Mouse (Mus musculus) lung, embryonic 15.5 days (tissue): ENCODE results near the gene Mcrip2. TPM values are rescaled to one million over a fixed set of nuclear protein-coding genes. Genes with fewer than 3 reads are reported as not detected.

ENCODE experiments used
- ATAC-seq: fragments of 200-750 bp; cut with Nextera tagmentation; 2 replicates; pipeline ENCODE4 v1.8.0; 2017; ENCODE audit warnings: moderate number of reproducible peaks, borderline replicate concordance; ENCODE audit not compliant: low FRiP score, low TSS enrichment; ENCODE audit errors: extremely low read depth
- H3K27ac ChIP-seq: fragments of 300-500 bp; sonication (generic); 2 replicates; pipeline ENCODE4 v1.5.1; 2015; ENCODE audit warnings: moderate library complexity, mild to moderate bottlenecking, inconsistent platforms
- H3K27me3 ChIP-seq: fragments of 300-500 bp; sonication (generic); 2 replicates; pipeline ENCODE4 v1.6.1; 2015; ENCODE audit warnings: inconsistent platforms
- H3K36me3 ChIP-seq: fragments of 300-500 bp; sonication (generic); 2 replicates; pipeline ENCODE4 v1.6.1; 2015; ENCODE audit warnings: inconsistent platforms
- H3K4me1 ChIP-seq: fragments of 300-500 bp; sonication (generic); 2 replicates; pipeline ENCODE4 v1.6.1; 2015; ENCODE audit warnings: inconsistent platforms
- H3K4me2 ChIP-seq: fragments of 300-500 bp; sonication (generic); 2 replicates; pipeline ENCODE4 v1.6.1; 2015; ENCODE audit warnings: inconsistent platforms, mild to moderate bottlenecking, moderate library complexity
- H3K4me3 ChIP-seq: fragments of 300-500 bp; sonication (generic); 2 replicates; pipeline ENCODE4 v1.5.1; 2015; ENCODE audit warnings: mild to moderate bottlenecking, inconsistent platforms
- H3K9ac ChIP-seq: fragments of 300-500 bp; sonication (generic); 2 replicates; pipeline ENCODE4 v1.6.1; 2015; ENCODE audit warnings: inconsistent platforms
- H3K9me3 ChIP-seq: fragments of 300-500 bp; sonication (generic); 2 replicates; pipeline ENCODE4 v1.6.1; 2016; ENCODE audit warnings: inconsistent platforms
- WGBS: fragments of 180-500 bp; shearing (Covaris S2); methylation state at CpG from one replicate; pipeline ENCODE4 v1.1.7; 2015; 5-methylcytosine and 5-hydroxymethylcytosine counted together
- microRNA-seq: library from miRNA; unstranded; fragments of <30 nt; microRNA quantifications from one replicate; pipeline ENCODE4, GENCODE M21; 2016
- polyA plus RNA-seq: library from polyadenylated mRNA; unstranded; fragments of >200 nt; fragmentation: Nextera tagmentation; extraction: Ambion mirVana; gene quantifications from 2 replicates; pipeline ENCODE4 v1.2.1, GENCODE M21; 2015

Gene Mcrip2
- polyA plus RNA-seq, 1 experiment from 2014 or later: 18.1 TPM

DNA sequence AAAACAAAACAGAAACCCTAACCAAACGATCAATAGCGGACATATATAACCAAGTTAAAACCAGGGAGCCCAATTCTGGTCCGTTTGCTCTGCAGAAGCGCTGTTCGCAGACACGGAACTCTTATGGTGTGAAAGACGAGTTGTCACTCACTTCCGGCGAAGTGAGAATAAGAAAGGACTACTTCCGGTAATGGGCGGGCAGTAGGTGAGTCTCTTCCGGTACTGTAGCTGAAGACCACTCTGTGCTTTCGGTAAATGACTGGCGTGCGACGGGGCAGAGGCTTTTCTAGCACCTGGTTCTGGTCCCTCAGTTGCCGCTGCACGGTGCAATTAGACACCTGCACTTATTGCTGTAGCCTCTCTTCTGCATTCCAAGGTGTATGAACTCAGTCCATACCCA lies 45.1 kb downstream of the Mcrip2 start, which contains the start of gene Wdr24:
TSS of gene Wdr24 (plus strand) at position 176 of the 400 bp plus-strand sequence.
- peaks cover 19% of the 10 kb centered on the region for H3K36me3 ChIP-seq
- H3K27me3 ChIP-seq: peaks cover 41% of the 10 kb centered on the region
- peak within 1 kb of the TSS; percentile 45; the same call in 1 of the 2 replicates for H3K27ac ChIP-seq
- H3K9me3 ChIP-seq: no peaks in the 10 kb centered on the region
- peak; percentile 56; the same call in 1 of the 2 replicates for ATAC-seq
- WGBS: under 1% methylated on average over 18 of the region's 18 CpGs
- peak within 1 kb of the TSS; percentile 51 for H3K4me3 ChIP-seq
- peak within 1 kb of the TSS; percentile 47 for H3K9ac ChIP-seq
- H3K4me2 ChIP-seq: peak within 1 kb of the TSS; percentile 74
- peaks cover 23% of the 10 kb centered on the region for H3K4me1 ChIP-seq

DNA sequence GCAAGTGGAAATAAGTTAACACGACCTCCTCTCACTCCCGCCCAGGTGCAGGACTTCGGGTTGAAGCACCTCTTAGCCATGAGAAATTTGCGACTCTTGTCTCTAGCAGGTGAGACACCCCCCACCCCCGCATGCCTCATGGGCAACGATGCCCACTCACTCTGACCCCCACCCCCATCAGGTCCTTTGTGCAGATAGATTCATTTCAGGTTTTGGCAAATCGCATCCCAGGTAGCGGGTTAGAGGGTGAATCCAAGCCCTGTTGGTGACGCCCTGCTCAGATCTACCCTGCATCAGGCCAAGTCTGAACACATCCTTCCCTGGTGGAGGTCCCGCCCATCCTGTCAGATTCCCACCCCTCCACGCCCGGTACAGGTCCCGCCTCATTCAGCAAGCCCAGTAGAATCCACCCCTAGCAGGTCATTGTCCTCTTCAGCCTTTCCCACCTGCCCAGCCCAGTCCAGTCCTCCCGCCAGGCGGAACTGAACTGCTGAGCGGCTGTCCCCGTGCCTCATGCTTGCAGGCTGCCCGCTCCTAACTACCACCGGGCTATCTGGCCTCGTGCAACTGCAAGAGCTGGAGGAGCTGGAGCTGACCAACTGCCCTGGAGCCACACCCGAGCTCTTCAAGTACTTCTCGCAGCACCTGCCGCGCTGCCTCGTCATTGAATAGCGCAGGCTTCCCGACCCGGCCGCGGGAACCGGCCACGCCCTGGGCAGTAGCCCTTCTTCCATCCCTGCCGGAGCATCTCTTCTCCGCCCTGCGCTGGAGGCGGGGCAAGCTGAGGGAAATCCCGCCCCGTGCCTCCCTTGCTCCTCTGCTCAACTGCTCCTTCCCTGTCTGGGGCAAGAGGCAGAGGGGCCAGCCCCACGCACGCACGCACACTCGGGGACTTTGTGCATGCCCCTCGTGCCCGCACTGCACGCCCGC lies 49.4 kb downstream of the Mcrip2 start:
- ATAC-seq: no peak
- WGBS: 9% methylated on average over 46 of the region's 46 CpGs
- no peak overlapping the region for H3K4me3 ChIP-seq
- no peak overlapping the region for H3K27ac ChIP-seq
- H3K4me2 ChIP-seq: 0 out of 2 replicates have a peak overlapping the region, but pooled peaks have one; percentile 10
- H3K4me1 ChIP-seq: peaks cover 4% of the 10 kb centered on the region
- H3K36me3 ChIP-seq: no peaks in the 10 kb centered on the region
- H3K9ac ChIP-seq: no peak overlapping the region
- peaks cover 52% of the 10 kb centered on the region for H3K27me3 ChIP-seq
- no peaks in the 10 kb centered on the region for H3K9me3 ChIP-seq

DNA sequence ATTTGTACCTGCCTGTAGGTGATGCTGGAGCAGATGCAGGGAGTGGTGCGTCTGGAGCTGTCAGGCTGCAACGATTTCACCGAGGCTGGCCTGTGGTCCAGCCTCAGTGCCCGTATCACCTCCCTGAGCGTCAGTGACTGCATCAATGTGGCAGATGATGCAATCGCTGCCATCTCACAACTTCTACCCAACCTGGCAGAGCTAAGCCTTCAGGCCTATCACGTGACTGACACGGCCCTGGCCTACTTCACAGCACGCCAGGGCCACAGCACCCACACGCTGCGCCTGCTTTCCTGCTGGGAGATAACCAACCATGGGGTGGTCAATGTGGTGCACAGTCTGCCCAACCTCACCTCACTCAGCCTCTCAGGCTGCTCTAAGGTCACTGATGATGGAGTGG lies 50.9 kb downstream of the Mcrip2 start:
- 76% methylated on average over 11 of the region's 11 CpGs for WGBS
- Histone ChIP-seq H3K4me1 (no peaks in the 10 kb centered on the region; the same call in 1 of the 2 replicates), H3K9ac (no peak overlapping the region), H3K4me3 (no peak overlapping the region), H3K27ac (no peak overlapping the region), H3K27me3 (peaks cover 56% of the 10 kb centered on the region), H3K36me3 (no peaks in the 10 kb centered on the region), H3K9me3 (no peaks in the 10 kb centered on the region), H3K4me2 (no peak overlapping the region)
- ATAC-seq: no peak

Small RNAs within 50 kb of the gene (microRNA-seq; reads per million reads assigned to microRNA genes)
- gene Mir3082: 1.1 reads per million

Other genes with a start within 250 kb of the Mcrip2 start
- gene Gng13, start 151.6 kb downstream of the Mcrip2 start, polyA plus RNA-seq: 2.3 and 3.0 TPM in 2 replicates
- 36.7 and 42.0 TPM in 2 replicates for gene Chtf18, start 141.3 kb downstream of the Mcrip2 start, polyA plus RNA-seq
- gene Rpusd1, start 141.1 kb downstream of the Mcrip2 start, polyA plus RNA-seq: 24.5 and 24.7 TPM in 2 replicates
- gene Mslnl, start 132.7 kb downstream of the Mcrip2 start, polyA plus RNA-seq: 0.44 and 0.71 TPM in 2 replicates
- gene Msln, start 114.4 kb downstream of the Mcrip2 start, polyA plus RNA-seq: 15.8 and 24.2 TPM in 2 replicates
- gene Narfl, start 95.0 kb downstream of the Mcrip2 start, polyA plus RNA-seq: 25.8 and 30.2 TPM in 2 replicates
- 58.3 and 59.9 TPM in 2 replicates for gene Haghl, start 83.1 kb downstream of the Mcrip2 start, polyA plus RNA-seq
- gene Ccdc78, start 82.2 kb downstream of the Mcrip2 start, polyA plus RNA-seq: 0.70 and 0.76 TPM in 2 replicates
- 105 and 109 TPM in 2 replicates for gene Fam173a, start 75.9 kb downstream of the Mcrip2 start, polyA plus RNA-seq
- 0.49 TPM in 1 of 2 replicates, not detected in the other for gene AC134908.4, start 73.1 kb downstream of the Mcrip2 start, polyA plus RNA-seq
- gene Metrn, start 71.6 kb downstream of the Mcrip2 start, polyA plus RNA-seq: 56.9 and 59.8 TPM in 2 replicates
- 0.88 and 1.6 TPM in 2 replicates for gene Fbxl16, start 59.7 kb downstream of the Mcrip2 start, polyA plus RNA-seq
- 25.2 and 26.5 TPM in 2 replicates for gene Wdr24, start 45.1 kb downstream of the Mcrip2 start, polyA plus RNA-seq
- gene Jmjd8, start 39.9 kb downstream of the Mcrip2 start, polyA plus RNA-seq: 50.7 and 51.5 TPM in 2 replicates
- gene Stub1, start 35.4 kb downstream of the Mcrip2 start, polyA plus RNA-seq: 349 and 363 TPM in 2 replicates
- gene Rhbdl1, start 31.5 kb downstream of the Mcrip2 start, polyA plus RNA-seq: 0.82 and 1.2 TPM in 2 replicates
- gene Gm20683, start 27.0 kb downstream of the Mcrip2 start, polyA plus RNA-seq: 2.2 and 2.5 TPM in 2 replicates
- gene Rhot2, start 23.9 kb downstream of the Mcrip2 start, polyA plus RNA-seq: 20.1 and 20.6 TPM in 2 replicates
- gene Wdr90, start 7.3 kb downstream of the Mcrip2 start, polyA plus RNA-seq: 32.2 and 32.8 TPM in 2 replicates
- gene Mettl26, start 6.3 kb upstream of the Mcrip2 start, polyA plus RNA-seq: 51.4 and 53.5 TPM in 2 replicates
- gene Wfikkn1, start 12.1 kb upstream of the Mcrip2 start, polyA plus RNA-seq: 0.35 and 0.40 TPM in 2 replicates
- gene Rab40c, start 51.0 kb upstream of the Mcrip2 start, polyA plus RNA-seq: 25.6 and 27.4 TPM in 2 replicates
- 62.7 and 65.0 TPM in 2 replicates for gene Pigq, start 76.2 kb upstream of the Mcrip2 start, polyA plus RNA-seq
- 0.51 TPM in 1 of 2 replicates, not detected in the other for gene Nhlrc4, start 76.2 kb upstream of the Mcrip2 start, polyA plus RNA-seq
- 0.09 TPM in 1 of 2 replicates, not detected in the other for gene A930017K11Rik, start 83.8 kb upstream of the Mcrip2 start, polyA plus RNA-seq
- gene Capn15, start 117.0 kb upstream of the Mcrip2 start, polyA plus RNA-seq: 20.8 and 21.9 TPM in 2 replicates
- 12.3 and 13.5 TPM in 2 replicates for gene Rab11fip3, start 200.8 kb upstream of the Mcrip2 start, polyA plus RNA-seq
- gene Decr2, start 221.6 kb upstream of the Mcrip2 start, polyA plus RNA-seq: 32.3 and 34.0 TPM in 2 replicates
- 85.0 and 92.3 TPM in 2 replicates for gene Nme4, start 226.8 kb upstream of the Mcrip2 start, polyA plus RNA-seq
- gene Tmem8, start 244.5 kb upstream of the Mcrip2 start, polyA plus RNA-seq: 1.9 and 2.7 TPM in 2 replicates